Mouse (Mus musculus) neural tube, embryonic 15.5 days (tissue): ENCODE data around the gene 1700001C19Rik. TPM values are rescaled to one million over a fixed set of nuclear protein-coding genes. Genes with fewer than 3 reads are reported as not detected.

ENCODE experiments used
- ATAC-seq: fragments of 200-750 bp; cut with Nextera tagmentation; 2 replicates; pipeline ENCODE4 v1.8.0; 2017; ENCODE audit warnings: mild to moderate bottlenecking, moderate TSS enrichment, moderate library complexity; ENCODE audit not compliant: low FRiP score
- H3K27ac ChIP-seq: fragments of 300-500 bp; sonication (generic); replicated peaks from 2 replicates; pipeline ENCODE4 v1.5.1; 2015; ENCODE audit warnings: mild to moderate bottlenecking, inconsistent platforms
- H3K27me3 ChIP-seq: fragments of 300-500 bp; sonication (generic); replicated peaks from 2 replicates; pipeline ENCODE4 v1.6.1; 2015; ENCODE audit warnings: inconsistent platforms
- H3K36me3 ChIP-seq: fragments of 300-500 bp; sonication (generic); 2 replicates; pipeline ENCODE4 v1.6.1; 2015; ENCODE audit warnings: inconsistent platforms
- H3K4me1 ChIP-seq: fragments of 300-500 bp; sonication (generic); 2 replicates; pipeline ENCODE4 v1.6.1; 2015; ENCODE audit warnings: inconsistent platforms
- H3K4me2 ChIP-seq: fragments of 300-500 bp; sonication (generic); 2 replicates; pipeline ENCODE4 v1.6.1; 2015; ENCODE audit warnings: inconsistent platforms, mild to moderate bottlenecking, moderate library complexity
- H3K4me3 ChIP-seq: fragments of 300-500 bp; sonication (generic); replicated peaks from 2 replicates; pipeline ENCODE4 v1.5.1; 2015; ENCODE audit warnings: mild to moderate bottlenecking, inconsistent platforms
- H3K9ac ChIP-seq: fragments of 300-500 bp; sonication (generic); replicated peaks from 2 replicates; pipeline ENCODE4 v1.6.1; 2015; ENCODE audit warnings: mild to moderate bottlenecking, inconsistent platforms
- H3K9me3 ChIP-seq: fragments of 300-500 bp; sonication (generic); replicated peaks from 2 replicates; pipeline ENCODE4 v1.6.1; 2016; ENCODE audit warnings: inconsistent platforms
- WGBS: fragments of 180-500 bp; shearing (Covaris S2); methylation state at CpG from one replicate; pipeline ENCODE4 v1.1.7; 2015; ENCODE audit warnings: mixed read lengths; 5-methylcytosine and 5-hydroxymethylcytosine counted together
- polyA plus RNA-seq: library from polyadenylated mRNA; unstranded; fragments of >200 nt; fragmentation: Nextera tagmentation; extraction: Ambion mirVana; gene quantifications from 2 replicates; pipeline ENCODE4 v1.2.1, GENCODE M21; 2015

Gene 1700001C19Rik
- polyA plus RNA-seq = 0.63 and 0.78 TPM in 2 replicates

DNA sequence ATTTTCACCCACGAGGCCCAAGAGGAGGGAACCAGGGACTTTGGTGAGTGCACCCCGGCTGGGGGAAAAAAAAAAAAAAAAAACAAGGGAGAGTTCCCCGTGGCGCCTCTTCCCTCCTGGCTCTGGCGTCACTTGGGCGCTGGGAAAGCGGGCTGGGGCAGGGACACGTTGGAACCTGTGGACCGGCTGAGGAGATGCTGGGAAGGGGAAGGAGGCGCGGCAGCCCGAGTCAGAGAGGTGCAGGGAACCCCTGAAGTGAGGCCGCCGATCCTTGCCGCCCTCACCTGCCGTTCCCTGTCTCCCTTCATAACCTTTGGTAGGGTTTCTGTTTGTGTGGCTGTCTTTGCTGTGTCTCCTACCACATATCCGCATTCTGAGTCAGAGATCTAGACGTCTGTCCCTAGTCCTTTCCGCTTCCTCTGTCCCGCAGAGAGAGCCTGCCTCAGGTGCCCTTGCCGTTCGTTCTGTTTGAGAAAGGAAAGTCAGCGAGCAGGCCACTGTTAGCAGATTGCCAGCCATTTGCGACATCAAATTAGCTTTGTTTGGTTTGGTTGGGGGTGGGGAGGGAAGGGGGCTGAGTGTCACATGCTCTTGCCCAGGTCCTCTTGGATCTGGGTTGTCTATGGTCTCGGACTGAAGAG is at the start of gene 1700001C19Rik:
TSS of gene 1700001C19Rik (minus strand) at position 470 of the 641 bp plus-strand sequence.
- Histone ChIP-seq H3K27me3 (peaks cover 31% of the 10 kb centered on the region), H3K27ac (no peak within 1 kb of the TSS), H3K4me3 (peak within 1 kb of the TSS; percentile 41), H3K9ac (peak within 1 kb of the TSS; percentile 32; the same call in 1 of the 2 replicates), H3K4me1 (peaks cover 17% of the 10 kb centered on the region), H3K9me3 (no peaks in the 10 kb centered on the region), H3K4me2 (peak within 1 kb of the TSS; percentile 91), H3K36me3 (no peaks in the 10 kb centered on the region)
- 3% methylated on average over 23 of the region's 25 CpGs for WGBS
- no peak for ATAC-seq

DNA sequence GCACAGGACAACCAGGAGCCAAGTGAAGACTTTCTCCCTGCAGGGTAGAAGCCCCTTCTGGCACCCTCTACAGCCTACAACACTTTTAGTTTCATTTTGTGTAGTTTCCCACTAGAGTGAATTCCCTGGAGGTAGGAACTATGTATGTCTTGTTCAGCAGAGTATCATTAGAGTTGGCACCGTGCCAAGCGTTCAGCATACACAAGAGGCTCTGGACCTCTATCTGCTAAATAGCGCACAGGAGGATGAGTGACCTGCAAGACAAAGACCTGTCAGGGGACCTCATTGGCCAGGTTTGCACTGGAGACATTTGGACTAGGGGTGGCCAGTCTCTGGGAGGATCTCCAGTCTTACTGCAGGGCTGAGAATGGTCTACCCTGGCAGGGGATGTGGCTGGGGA is 48.6 kb upstream of the 1700001C19Rik start:
- WGBS = 78% methylated on average over 3 of the region's 3 CpGs
- no peak overlapping the region for H3K4me3 ChIP-seq
- H3K9me3 ChIP-seq = no peaks in the 10 kb centered on the region
- peaks cover 20% of the 10 kb centered on the region; the same call in 1 of the 2 replicates for H3K4me1 ChIP-seq
- H3K36me3 ChIP-seq = peaks cover 25% of the 10 kb centered on the region
- no peaks in the 10 kb centered on the region for H3K27me3 ChIP-seq
- H3K27ac ChIP-seq = no peak overlapping the region
- ATAC-seq = no peak
- no peak overlapping the region for H3K4me2 ChIP-seq
- no peak overlapping the region for H3K9ac ChIP-seq

DNA sequence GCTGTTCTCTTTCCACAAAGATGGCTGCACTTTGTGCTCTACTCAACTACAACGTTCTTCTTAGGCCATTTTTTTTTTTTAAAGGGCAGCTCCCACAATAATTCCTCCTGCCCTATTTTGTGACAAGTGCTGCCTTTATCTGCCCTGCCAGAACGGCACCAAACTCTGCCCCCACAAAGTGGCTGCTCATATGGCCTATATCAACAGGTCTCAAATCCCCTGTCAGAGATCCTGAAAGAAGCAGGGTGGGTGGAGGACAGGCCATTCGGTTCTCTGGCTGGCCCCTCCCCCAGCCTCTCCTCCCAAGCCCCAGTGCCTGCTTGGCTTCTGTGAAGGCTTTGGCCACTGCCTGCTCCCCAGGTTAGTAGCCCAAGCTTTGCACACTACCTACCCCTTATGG is 47.8 kb upstream of the 1700001C19Rik start:
- H3K4me1 ChIP-seq = peaks cover 20% of the 10 kb centered on the region; the same call in 1 of the 2 replicates
- no peak overlapping the region for H3K4me3 ChIP-seq
- no peaks in the 10 kb centered on the region for H3K27me3 ChIP-seq
- H3K9me3 ChIP-seq = no peaks in the 10 kb centered on the region
- ATAC-seq = no peak
- WGBS = 9% methylated on average over 3 of the region's 3 CpGs
- no peak overlapping the region for H3K9ac ChIP-seq
- H3K27ac ChIP-seq = 0 out of 2 replicates have a peak overlapping the region, but pooled peaks have one; percentile 23
- H3K36me3 ChIP-seq = peaks cover 17% of the 10 kb centered on the region
- H3K4me2 ChIP-seq = no peak overlapping the region

DNA sequence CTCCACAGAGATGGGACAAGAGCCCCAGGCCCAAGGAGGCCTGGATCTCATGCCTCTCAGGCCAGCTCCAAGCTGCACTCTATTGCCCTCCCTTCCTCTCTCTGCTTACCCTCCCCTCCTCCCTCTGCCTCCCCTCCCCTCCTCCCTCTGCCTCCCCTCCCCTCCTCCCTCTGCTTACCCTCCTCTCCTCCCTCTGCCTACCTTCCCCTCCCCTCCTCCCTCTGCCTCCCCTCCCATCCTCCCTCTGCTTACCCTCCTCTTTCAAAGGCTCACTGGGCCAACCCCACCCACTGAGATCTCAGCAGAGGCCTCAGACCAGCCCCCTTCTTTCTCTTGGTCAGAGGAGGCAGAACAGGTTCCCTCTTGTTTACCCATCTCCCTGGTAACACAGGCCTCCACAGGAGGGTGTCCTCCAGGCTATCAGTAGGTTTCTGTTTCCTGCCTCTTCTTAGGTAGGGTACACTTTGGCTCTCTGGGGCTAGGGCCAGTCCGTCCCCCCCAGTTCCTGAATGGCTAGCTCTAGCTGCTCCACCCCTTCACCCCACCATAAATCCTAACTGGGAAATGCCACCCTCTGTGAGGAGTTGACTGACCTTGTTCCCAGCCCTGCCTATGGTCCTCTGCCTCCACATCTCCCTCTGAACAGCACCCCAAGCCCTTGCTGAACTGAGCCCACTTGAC is 47.2 kb upstream of the 1700001C19Rik start:
- no peaks in the 10 kb centered on the region for H3K9me3 ChIP-seq
- no peak overlapping the region for H3K4me3 ChIP-seq
- peak; percentile 42 for ATAC-seq
- WGBS = 11% methylated on average over 1 of the region's 1 CpGs
- H3K4me2 ChIP-seq = no peak overlapping the region
- H3K27me3 ChIP-seq = no peaks in the 10 kb centered on the region
- H3K4me1 ChIP-seq = peaks cover 20% of the 10 kb centered on the region; the same call in 1 of the 2 replicates
- H3K27ac ChIP-seq = 0 out of 2 replicates have a peak overlapping the region, but pooled peaks have one; percentile 23
- H3K9ac ChIP-seq = no peak overlapping the region
- H3K36me3 ChIP-seq = peaks cover 11% of the 10 kb centered on the region; the same call in 1 of the 2 replicates

DNA sequence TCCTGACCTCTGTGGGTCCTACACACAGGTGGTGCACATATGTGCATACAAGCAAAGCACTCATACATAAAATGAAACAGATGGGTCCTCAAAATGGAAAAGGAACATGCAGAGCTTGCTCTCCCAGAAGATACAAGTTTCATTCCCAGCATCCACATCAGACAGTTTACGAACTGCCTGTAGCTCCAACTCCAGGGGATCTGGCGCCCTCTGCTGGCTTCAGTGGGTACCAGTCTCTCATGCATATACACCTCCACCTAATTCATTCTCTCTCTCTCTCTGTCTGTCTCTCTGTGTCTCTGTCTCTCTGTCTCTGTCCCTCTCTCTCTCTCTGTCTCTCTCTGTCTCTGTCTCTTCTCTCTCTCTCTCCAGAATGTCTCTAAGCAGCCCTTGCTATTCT is 45.2 kb upstream of the 1700001C19Rik start:
- Histone ChIP-seq H3K36me3 (no peaks in the 10 kb centered on the region), H3K27ac (no peak overlapping the region), H3K4me1 (peaks cover 20% of the 10 kb centered on the region; the same call in 1 of the 2 replicates), H3K4me2 (no peak overlapping the region), H3K4me3 (no peak overlapping the region), H3K9me3 (no peaks in the 10 kb centered on the region), H3K27me3 (no peaks in the 10 kb centered on the region), H3K9ac (no peak overlapping the region)
- 50% methylated on average over 2 of the region's 2 CpGs for WGBS
- no peak for ATAC-seq

DNA sequence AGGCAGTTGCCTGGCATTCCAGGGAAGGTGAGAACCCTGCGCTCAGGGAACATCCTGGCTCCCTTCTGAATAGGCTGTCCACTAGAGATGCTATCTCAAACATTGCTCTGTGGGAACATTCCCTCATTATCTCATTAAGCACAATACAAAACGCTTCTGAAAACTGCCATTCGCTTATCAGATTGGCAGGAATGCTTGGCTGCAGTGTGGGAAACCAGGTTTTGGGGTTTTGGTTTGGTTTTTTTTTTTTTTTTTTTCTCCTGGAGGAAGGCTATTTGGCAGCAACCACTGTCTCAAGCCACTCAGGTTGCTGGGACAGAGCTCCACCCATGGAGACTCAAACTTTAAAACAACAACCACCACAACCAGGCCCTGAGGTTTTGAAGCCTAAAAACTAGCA is 42.7 kb upstream of the 1700001C19Rik start:
- 69% methylated on average over 3 of the region's 3 CpGs for WGBS
- Histone ChIP-seq H3K9ac (no peak overlapping the region), H3K9me3 (no peaks in the 10 kb centered on the region), H3K4me1 (peaks cover 11% of the 10 kb centered on the region; the same call in 1 of the 2 replicates), H3K4me3 (no peak overlapping the region), H3K27ac (no peak overlapping the region), H3K4me2 (no peak overlapping the region), H3K36me3 (no peaks in the 10 kb centered on the region), H3K27me3 (no peaks in the 10 kb centered on the region)
- ATAC-seq = no peak

DNA sequence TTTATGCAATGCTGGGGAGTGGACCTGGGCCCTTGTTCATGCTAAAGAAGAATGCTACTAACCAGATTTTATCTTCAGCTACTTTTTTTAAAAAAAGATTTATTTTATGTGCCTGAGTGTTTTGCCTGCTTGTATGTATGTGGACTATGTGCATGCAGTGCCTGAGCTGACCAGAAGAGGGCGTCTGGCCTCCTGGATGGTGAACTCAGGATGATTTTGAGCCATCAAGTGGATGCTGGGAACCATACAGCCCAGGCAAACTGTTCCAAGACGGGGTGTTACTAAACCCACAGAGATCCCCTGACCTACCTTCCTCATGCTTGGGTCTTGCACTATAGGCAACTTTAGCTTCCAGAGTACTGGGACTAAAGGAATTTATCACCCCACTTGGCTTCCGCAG is 38.5 kb upstream of the 1700001C19Rik start:
- Histone ChIP-seq H3K27me3 (no peaks in the 10 kb centered on the region), H3K36me3 (no peaks in the 10 kb centered on the region), H3K4me1 (0 out of 2 replicates have a peak, but pooled peaks cover under 1% of the 10 kb centered on the region), H3K9ac (no peak overlapping the region), H3K4me3 (no peak overlapping the region), H3K27ac (no peak overlapping the region), H3K9me3 (no peaks in the 10 kb centered on the region), H3K4me2 (no peak overlapping the region)
- no peak for ATAC-seq
- WGBS = 65% methylated on average over 3 of the region's 3 CpGs

DNA sequence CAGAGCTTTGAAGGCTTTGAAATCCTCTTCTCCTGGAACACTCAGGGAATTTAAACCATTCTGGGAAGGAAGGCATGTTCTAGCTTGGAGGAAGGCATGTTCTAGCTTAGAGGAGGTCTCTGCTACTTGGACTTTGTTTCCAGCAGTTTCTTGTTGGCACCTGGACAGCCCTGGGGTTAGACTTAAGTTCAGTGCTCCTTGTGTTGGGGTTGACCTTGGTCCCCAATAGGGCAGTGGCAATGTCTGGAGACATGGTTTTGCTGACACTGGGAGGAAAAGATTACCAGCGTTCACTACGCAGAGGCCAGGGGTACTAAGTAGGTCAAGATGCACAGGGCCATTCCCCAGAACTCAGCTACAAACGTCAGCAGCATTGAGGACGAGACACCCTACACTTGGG is 38.0 kb upstream of the 1700001C19Rik start:
- no peak overlapping the region for H3K27ac ChIP-seq
- no peaks in the 10 kb centered on the region; the same call in 1 of the 2 replicates for H3K27me3 ChIP-seq
- no peaks in the 10 kb centered on the region for H3K9me3 ChIP-seq
- no peaks in the 10 kb centered on the region for H3K36me3 ChIP-seq
- ATAC-seq = no peak
- 0 out of 2 replicates have a peak, but pooled peaks cover 3% of the 10 kb centered on the region for H3K4me1 ChIP-seq
- no peak overlapping the region for H3K9ac ChIP-seq
- 89% methylated on average over 4 of the region's 4 CpGs for WGBS
- H3K4me3 ChIP-seq = no peak overlapping the region
- H3K4me2 ChIP-seq = no peak overlapping the region

DNA sequence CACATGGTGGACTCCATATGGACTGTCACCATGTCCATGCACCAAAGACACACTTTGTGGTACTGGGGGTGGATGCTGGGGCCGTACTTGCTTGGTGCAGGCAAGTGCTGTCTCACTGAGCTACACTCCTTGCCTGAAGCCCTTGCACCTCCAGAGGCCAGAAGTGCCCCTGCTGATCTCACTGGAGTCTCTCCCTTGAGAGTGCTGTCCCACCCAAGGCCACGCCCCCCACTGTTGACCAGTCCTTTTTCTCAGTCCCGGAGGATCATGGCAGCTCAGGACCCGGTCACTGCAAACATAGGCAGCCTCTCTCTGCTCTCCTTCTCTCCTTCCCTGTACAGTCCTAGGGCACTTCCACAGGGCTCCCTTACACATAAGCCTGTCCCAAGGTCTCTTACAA is 37.1 kb upstream of the 1700001C19Rik start:
- H3K4me2 ChIP-seq = no peak overlapping the region
- H3K27me3 ChIP-seq = peaks cover 2% of the 10 kb centered on the region
- no peaks in the 10 kb centered on the region for H3K36me3 ChIP-seq
- H3K4me3 ChIP-seq = no peak overlapping the region
- H3K27ac ChIP-seq = no peak overlapping the region
- 87% methylated on average over 4 of the region's 4 CpGs for WGBS
- H3K9me3 ChIP-seq = no peaks in the 10 kb centered on the region
- ATAC-seq = no peak
- 0 out of 2 replicates have a peak, but pooled peaks cover 3% of the 10 kb centered on the region for H3K4me1 ChIP-seq
- H3K9ac ChIP-seq = no peak overlapping the region

DNA sequence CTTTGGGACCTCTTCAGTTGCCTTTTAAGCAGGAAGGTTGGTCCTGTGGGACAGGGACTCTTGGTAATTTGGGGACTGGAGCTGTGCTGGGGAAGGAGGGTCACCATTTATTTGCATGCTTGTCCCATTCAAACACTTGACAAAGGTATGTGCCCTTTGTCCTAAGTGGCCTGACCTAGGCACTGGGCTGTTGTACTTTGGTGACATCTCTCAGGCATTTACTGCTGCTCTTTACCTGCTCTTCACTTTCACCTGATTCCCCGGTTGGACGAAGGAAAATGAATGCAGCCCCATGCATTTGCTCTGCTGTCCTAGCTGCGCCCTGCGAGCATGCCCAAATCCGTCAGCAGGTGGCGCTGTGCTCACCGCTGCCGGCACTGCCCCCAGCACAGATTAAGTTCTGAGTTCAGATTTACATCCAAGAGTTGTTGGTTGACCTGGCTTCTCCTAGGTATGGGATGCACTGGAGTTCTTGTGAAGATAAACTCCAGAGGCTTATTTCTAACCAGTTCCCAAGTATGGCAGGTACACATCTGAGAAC is 36.3 kb upstream of the 1700001C19Rik start:
- H3K9ac ChIP-seq = no peak overlapping the region
- H3K4me2 ChIP-seq = no peak overlapping the region
- peaks cover 10% of the 10 kb centered on the region for H3K27me3 ChIP-seq
- WGBS = 14% methylated on average over 8 of the region's 8 CpGs
- no peak overlapping the region for H3K4me3 ChIP-seq
- no peaks in the 10 kb centered on the region for H3K9me3 ChIP-seq
- H3K4me1 ChIP-seq = peaks cover 5% of the 10 kb centered on the region
- no peaks in the 10 kb centered on the region for H3K36me3 ChIP-seq
- no peak overlapping the region for H3K27ac ChIP-seq
- ATAC-seq = no peak

DNA sequence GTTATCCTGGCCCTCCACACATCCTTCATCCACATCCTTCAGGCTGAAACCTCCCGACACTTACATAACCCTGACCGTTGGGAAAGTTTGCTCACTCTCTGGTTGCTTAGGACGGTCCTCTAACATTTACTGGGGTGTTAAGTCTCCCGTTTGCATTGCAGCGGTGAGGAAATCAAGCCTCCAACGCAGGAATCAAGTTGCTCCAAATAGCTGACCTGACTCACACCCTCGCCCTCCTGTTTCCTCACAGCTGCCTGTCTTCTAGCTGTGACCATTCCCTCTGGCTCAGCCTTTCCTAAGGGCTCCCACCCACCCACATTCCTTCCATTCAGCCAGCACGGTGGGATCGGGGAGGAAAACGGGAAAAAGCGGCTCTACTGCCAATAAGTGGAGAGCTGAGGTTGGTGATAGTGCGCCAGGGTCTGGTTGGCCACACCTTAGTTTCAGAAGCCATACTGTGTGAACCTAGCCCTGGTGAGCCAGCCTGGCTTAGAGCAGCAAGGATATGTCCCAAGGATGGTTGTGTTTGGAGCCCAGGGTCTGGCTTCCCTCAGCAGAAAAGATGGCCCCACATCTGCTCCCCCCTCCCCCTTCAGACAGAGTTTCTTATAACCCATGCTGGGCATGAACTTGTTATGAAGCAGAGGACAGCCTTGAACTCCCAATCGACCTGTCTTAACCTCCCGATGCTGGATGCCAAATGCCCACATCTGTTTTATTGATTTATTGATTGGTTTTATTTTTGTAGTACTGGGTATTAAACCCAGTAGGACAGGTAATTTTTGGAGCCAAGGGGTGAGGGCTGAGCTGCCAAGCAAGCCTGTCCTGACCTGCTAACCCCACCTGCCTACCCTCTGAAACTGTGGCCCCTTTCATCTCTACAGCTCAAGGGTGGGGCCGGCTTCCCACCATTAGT is 35.5 kb upstream of the 1700001C19Rik start:
- Histone ChIP-seq H3K4me3 (no peak overlapping the region), H3K9ac (no peak overlapping the region), H3K36me3 (no peaks in the 10 kb centered on the region), H3K4me1 (peaks cover 8% of the 10 kb centered on the region), H3K27me3 (peaks cover 18% of the 10 kb centered on the region), H3K4me2 (no peak overlapping the region), H3K9me3 (no peaks in the 10 kb centered on the region), H3K27ac (no peak overlapping the region)
- no peak for ATAC-seq
- 51% methylated on average over 15 of the region's 15 CpGs for WGBS
